Mouse (Mus musculus) heart, postnatal 14 days (tissue): ENCODE results near the gene 1700029J07Rik. TPM values are rescaled to one million over a fixed set of nuclear protein-coding genes. Genes with fewer than 3 reads are reported as not detected.

Experiments
- DNase-seq, 2 experiments: peaks; one replicate each; pipeline ENCODE4 v3.0.0; 2021 to 2022
- intact Hi-C: fragments of 180-260 bp; cut with DNase I; formaldehyde crosslinking; loops from one replicate; pipeline ENCODE4 v1.15.1; 2025
- long read RNA-seq, 2 experiments: library from polyadenylated mRNA; stranded (forward); transcript quantifications; one replicate each; pipeline ENCODE4 v2.0.0; 2021
- total RNA-seq, 2 experiments: library from RNA; stranded (reverse); gene quantifications; 2 replicates each; pipeline ENCODE4 v1.2.3; 2021

1700029J07Rik gene
- total RNA-seq = 1 to 10 TPM in 1 of 2 experiments, under 1 TPM in 1; 0.83 to 1.0 TPM
- long read RNA-seq, experiment 1 = 0 reads
- long read RNA-seq, experiment 2 = 0 reads

- DNase-seq = peak; percentile 95 to 97
- intact Hi-C loops = no loop called here
Observed at GRCm38 (mm10) chr8:45975126-45975836, at the start of gene 1700029J07Rik, which contains the start of gene Ufsp2. 1700029J07Rik (minus strand) TSS chr8:45975252. Ufsp2 (plus strand) TSS chr8:45975528.

DNA sequence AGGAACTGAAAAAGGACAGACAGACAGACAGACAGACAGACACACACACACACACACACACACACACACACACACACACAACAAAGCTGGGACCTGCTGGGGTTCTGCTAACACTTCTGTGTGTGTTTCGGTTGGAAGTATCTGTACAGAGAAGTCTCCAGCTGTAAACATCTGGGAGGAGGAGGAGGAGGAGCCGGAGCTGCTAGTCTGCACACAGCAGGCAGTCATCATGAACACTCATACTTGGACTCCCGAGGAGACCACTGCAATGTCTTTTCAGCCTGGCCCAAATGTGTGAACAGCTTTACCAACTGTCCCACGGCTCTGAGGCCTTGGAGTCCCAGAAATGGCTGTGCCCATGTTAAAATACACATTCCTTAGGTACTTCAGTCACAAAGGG, 49.3 kb upstream of the 1700029J07Rik start:
- peak in 1 of 2 experiments; percentile 29 for DNase-seq
- intact Hi-C loops = no loop called here

- DNase-seq = no peak
Observed at GRCm38 (mm10) chr8:46022758-46023157, 47.7 kb upstream of the 1700029J07Rik start.

GRCm38 (mm10) chr8:46022203-46022602, 47.2 kb upstream of the 1700029J07Rik start:
- DNase-seq = no peak
- intact Hi-C loops = no loop called here

More at GRCm38 (mm10) chr8:46022758-46023157, 47.7 kb upstream of the 1700029J07Rik start:
- intact Hi-C loops = no loop called here

DNA sequence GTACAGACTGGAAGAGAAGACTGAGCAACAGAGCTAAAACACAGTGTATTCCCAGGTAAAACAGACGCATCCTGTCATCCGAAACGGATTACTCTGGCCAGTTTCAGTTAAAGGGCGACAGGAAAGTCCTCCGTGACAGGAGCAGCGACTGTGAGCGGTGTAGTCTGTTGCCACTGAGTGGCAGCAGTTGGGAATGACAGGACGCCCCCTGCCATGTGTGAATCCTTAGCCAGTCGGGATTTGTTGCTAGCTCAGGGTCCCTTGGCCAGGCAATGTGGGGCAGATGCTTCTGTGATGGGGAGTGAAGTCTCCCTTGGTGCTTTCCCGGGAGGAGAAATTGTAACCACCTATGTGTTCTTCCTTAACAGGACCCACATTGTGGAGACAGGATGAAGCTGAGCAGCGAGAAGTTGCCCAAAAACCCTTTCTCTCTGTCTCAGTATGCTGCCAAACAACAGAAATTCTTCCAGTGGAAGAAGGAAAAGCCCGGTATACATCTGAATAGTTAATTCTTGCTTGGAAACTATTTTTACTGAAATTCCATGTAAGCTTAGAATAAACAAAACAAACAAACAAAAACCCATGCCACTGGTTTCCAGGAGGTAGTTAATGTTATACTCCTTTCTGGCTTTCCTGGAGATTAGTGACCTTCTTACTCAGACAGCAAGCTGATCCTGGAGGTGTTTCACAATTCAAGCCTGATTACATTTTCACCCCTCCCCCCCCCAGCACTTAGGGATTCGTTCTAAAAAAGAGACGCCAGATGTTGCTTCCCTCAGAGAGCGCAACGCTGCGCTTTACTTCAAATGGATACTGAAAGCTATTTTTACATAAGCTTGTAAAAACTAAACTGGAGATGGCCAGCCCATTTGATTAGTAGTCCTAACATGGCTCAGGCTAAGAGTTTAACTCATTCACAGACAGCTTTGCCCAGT, 36.0 kb upstream of the 1700029J07Rik start:
- intact Hi-C loops = no loop called here
- DNase-seq = peak; percentile 40 to 45

GRCm38 (mm10) chr8:46010306-46010705, 35.3 kb upstream of the 1700029J07Rik start:
- DNase-seq = no peak
- intact Hi-C loops = no loop called here

- intact Hi-C loops = no loop called here
- no peak for DNase-seq
Observed at GRCm38 (mm10) chr8:46007050-46007672, 32.1 kb upstream of the 1700029J07Rik start.

DNA sequence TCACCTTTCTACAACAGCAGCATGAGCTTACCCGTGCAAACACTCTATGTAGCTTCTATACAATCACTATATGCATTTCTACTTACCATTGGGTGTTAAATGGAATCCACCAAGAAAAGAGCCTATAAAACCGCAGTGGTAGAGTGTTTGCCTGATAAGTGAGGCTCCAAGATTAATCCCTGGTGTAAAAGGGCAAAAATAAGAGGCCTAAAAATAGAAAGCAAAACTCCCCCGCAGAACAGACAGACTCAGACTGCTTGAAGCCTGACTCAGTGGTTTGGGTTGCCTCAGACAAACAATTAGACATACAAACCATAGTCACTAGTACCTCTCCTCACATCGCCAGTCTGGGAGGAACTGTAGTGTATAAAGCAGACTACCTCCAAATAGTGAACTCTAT, 30.5 kb upstream of the 1700029J07Rik start, which contains the start of gene Ankrd37:
Gene Ankrd37 (minus strand): TSS at position 112 of the 400 bp plus-strand sequence.
- DNase-seq = no peak
- intact Hi-C loops = no loop called here

- DNase-seq = peak; percentile 100
- intact Hi-C loops = loop anchor here (5.0 kb wide), 2 partner anchors 152 to 162 kb away; partner anchors contain the start of genes Cfap97 and Snx25
Observed at GRCm38 (mm10) chr8:45999784-46000705, 25.0 kb upstream of the 1700029J07Rik start.

GRCm38 (mm10) chr8:45999138-45999783, 24.2 kb upstream of the 1700029J07Rik start, which contains the start of gene Lrp2bp:
Lrp2bp (plus strand) TSS chr8:45999303.
- intact Hi-C loops = loop anchor here (5.0 kb wide), 1 partner anchor 163 kb away; no protein-coding TSS in a partner anchor
- peak in 1 of 2 experiments; percentile 19 for DNase-seq

DNA sequence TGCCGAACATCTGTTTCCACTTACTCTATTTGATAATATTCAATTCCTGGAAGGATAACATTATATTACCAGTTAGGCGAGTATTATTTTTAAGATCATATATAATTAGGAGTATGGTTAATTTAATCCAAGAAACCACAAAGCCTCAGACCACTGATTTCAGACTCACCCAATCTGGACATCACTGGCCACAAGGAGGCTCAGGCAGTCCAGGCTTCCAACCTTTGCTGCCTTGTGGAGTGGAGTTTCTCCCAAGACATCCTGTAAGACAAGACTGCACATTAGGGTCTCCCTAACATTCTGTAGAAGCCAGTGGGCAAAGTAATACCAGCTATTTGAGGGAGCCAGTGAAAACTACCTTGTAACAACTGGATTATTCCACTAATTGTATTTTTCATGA, 23.2 kb upstream of the 1700029J07Rik start:
- intact Hi-C loops = loop anchor here (5.0 kb wide), 1 partner anchor 164 kb away; no protein-coding TSS in a partner anchor
- DNase-seq = no peak

DNA sequence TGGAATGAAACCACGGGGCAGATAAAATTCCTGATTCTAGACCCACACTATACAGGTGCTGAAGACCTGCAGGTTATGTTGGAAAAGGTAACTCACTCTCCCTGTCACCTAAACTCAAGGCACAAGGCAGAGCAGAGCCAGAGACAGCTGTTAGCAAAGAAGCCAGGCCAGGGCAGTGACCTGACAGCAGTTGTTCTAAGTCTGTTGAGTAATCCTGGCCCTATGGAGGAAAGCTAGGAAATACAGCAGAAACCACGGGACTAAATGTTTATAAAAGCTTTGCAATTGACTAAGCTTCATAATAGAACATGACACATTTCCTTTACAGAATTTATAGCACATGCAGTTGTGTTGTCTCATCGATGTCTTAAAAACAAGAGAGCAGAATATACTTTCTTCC, 20.5 kb upstream of the 1700029J07Rik start:
- no peak for DNase-seq
- intact Hi-C loops = loop anchor here (5.0 kb wide), 1 partner anchor 167 kb away; no protein-coding TSS in a partner anchor

- DNase-seq = no peak
- intact Hi-C loops = no loop called here
Observed at GRCm38 (mm10) chr8:45994111-45994510, 19.1 kb upstream of the 1700029J07Rik start.

- intact Hi-C loops = no loop called here
- no peak for DNase-seq
Observed at GRCm38 (mm10) chr8:45990631-45991310, 15.7 kb upstream of the 1700029J07Rik start.

GRCm38 (mm10) chr8:45988189-45988588, 13.1 kb upstream of the 1700029J07Rik start:
- intact Hi-C loops = no loop called here

GRCm38 (mm10) chr8:45986665-45987064, 11.6 kb upstream of the 1700029J07Rik start:
- intact Hi-C loops = no loop called here

More at GRCm38 (mm10) chr8:45988189-45988588, 13.1 kb upstream of the 1700029J07Rik start:
- DNase-seq = no peak

DNA sequence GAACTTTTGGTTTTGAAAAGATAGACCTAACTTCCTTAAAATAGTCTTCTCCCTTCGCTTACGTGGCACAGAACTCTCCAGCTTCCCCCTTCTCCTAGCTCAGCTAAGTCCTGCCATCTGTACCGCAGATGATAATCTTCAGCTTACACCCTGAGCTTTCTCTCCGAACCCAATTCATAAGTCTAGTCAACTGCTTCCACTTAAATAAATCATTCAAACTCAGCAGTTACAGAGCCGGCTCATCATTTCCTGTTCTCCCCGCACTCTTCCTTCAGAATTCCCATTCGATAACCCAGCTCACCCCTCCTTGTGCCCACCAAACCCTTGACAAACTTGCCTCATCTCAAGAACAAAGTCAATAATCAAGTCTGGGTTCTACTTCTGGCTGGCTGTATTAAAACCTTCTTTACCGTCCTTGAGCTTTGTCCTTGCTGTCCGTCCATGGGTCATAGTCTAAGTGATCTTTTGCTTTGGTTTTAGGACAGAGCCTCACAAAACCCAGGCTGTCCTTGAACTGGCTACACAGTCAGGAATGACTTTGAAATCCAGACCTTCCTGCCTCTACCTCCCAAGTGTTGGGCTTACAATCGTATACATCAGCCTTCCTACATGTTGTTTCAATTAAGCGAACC, 901 bp upstream of the 1700029J07Rik start:
- intact Hi-C loops = no loop called here
- DNase-seq = no peak

More at GRCm38 (mm10) chr8:45986665-45987064, 11.6 kb upstream of the 1700029J07Rik start:
- no peak for DNase-seq
